Mouse (Mus musculus) megakaryocyte, embryonic 14.5 days (primary cell): ENCODE measurements at regions not wholly inside any gene's neighbourhood (a gene's known extent, or its start where the extent isn't known, plus 50 kb on each side); places are given as distances from the start of the nearest gene placed in this dataset.

Experiments used
- H3K27me3 ChIP-seq: replicated peaks from 2 replicates; pipeline ENCODE3; 2012; ENCODE audit warnings: inconsistent platforms
- H3K36me3 ChIP-seq: replicated peaks from 2 replicates; pipeline ENCODE3; 2012; ENCODE audit warnings: low read length, inconsistent platforms, mixed read lengths
- H3K4me1 ChIP-seq: 2 replicates; pipeline ENCODE4 v1.6.1; 2012; ENCODE audit warnings: inconsistent platforms
- H3K4me3 ChIP-seq: replicated peaks from 2 replicates; pipeline ENCODE3; 2012; ENCODE audit warnings: moderate library complexity, mild to moderate bottlenecking, inconsistent platforms
- H3K9me3 ChIP-seq: 2 replicates; pipeline ENCODE4 v1.6.1; 2012; ENCODE audit warnings: inconsistent platforms
- FLI1 ChIP-seq: IDR thresholded peaks from 2 replicates; pipeline ENCODE4 v1.6.1; 2012; ENCODE audit warnings: low read length, inconsistent platforms, mixed read lengths
- GATA1 ChIP-seq: IDR thresholded peaks from 3 replicates; pipeline ENCODE4 v1.6.1; 2012; ENCODE audit warnings: mixed read lengths, low read length, inconsistent platforms, borderline replicate concordance

DNA sequence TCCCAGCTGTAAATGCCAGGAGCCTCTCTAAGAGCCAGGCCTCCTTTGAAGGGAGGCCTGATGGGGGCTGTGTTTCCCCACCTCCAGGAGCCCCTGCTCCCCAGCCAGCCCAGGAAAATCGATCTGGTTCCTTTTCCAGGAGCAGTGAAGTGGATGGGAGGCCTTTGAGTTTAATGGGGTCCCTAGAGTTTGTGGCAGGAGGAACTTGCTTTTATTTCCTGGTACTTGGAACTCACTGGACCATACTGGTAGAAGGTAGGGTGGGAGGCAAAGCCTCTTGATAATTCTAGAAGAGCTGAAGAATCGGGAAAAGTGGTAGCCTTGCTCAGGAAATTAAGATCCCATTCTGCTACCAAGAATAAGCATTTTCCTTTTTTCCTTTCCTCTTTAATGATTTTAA lies 50.7 kb upstream of the Ncam1 start:
- no peaks in the 10 kb centered on the region for H3K9me3 ChIP-seq
- no peak for TF ChIP-seq GATA1
- TF ChIP-seq FLI1: no peak
- H3K4me3 ChIP-seq: no peak overlapping the region
- H3K4me1 ChIP-seq: no peaks in the 10 kb centered on the region
- no peaks in the 10 kb centered on the region for H3K27me3 ChIP-seq
- no peaks in the 10 kb centered on the region for H3K36me3 ChIP-seq

DNA sequence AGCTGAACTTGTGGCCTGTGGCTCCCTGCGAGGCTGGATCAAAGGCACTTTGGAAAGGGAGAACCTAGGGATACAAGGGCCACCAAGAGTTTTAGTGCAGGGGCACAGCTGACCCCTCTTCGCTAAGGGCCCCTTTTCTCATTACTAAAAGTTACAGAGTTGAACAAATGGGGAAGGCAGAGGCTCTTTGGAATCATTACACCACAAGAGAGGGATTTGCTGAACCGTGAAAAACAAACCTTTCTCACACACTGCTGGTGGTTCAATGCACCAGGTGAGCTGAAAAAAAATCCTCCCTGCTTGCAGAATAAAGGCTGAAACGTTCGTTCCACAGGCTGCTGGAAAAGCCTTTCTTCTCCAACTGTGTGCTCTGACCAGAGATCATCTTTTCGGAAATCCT lies 50.2 kb upstream of the Ncam1 start:
- Histone ChIP-seq H3K9me3 (no peaks in the 10 kb centered on the region), H3K36me3 (no peaks in the 10 kb centered on the region), H3K4me3 (no peak overlapping the region), H3K4me1 (no peaks in the 10 kb centered on the region), H3K27me3 (no peaks in the 10 kb centered on the region)
- no peak for TF ChIP-seq FLI1
- no peak for TF ChIP-seq GATA1
